Mouse (Mus musculus) liver (tissue): ENCODE data around the gene Wdr19.

ENCODE experiments used
- DNase-seq: peaks from one replicate; pipeline ENCODE4 v3.0.0-alpha.2; 2020; ENCODE audit warnings: mixed read lengths

Gene Wdr19

DNA sequence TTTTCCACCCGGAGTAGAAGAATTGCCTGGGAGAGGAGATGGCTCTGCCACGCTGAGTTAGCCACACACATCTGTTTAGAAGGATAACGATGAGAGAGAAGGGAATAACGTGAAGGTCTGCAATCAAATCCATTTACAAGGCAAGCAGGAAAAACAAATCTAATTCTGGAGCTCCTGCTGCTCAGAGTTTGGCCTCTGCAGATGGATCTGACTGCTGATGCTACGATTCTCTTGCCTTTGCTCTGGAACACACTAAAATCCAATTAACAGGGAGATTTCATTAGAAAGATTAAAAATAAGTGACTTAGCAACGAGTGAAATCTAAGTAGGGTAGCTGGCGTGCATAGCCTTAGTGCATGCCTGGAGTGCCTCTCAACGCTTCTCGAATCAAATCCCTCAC, 106.0 kb downstream of the Wdr19 start:
- DNase-seq = no peak

DNA sequence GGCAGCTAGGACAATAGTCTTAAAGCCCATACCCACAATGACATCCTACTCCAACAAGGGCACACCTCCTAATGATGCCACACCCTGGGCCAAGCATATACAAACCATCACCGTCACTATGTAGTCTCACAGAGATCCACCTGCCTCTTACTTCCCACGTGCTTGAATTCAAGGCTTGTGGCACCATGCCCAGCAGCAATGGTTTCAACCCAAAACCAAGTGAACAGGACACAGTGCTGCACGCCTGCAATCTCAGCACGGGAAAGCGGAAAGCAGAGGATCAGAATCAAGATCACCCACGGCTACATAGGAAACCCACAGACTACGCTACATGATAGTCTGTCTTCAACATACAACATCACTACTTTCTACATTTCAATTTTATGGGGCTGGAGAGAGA, 108.7 kb downstream of the Wdr19 start:
- no peak for DNase-seq

DNA sequence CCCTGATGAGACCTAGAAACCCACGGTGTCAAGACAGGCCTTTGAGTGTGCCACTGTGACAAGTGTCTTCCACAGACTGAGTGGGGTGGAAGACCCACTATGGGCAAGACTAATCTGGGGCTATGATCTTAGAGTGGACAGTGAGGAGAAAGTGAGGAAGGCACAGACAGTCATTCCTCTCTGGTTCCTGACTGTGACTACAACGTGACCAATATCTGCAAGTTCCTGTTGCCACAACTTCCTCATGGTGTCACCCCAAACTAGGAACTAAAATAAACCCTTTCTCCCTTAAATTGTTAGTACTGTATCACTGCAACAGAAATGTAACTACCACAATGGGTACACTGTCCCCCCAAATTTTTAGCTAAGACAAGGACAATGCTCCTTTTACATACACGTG, 109.4 kb downstream of the Wdr19 start:
- no peak for DNase-seq
